Mouse (Mus musculus): ENCODE results near the gene Echdc3. TPM values are rescaled to one million over a fixed set of nuclear protein-coding genes. Genes with fewer than 3 reads are reported as not detected.

Gene Echdc3
- polyA plus RNA-seq, 1 experiment from 2014 or later = 8.1 TPM

Other genes starting within 250 kb of the Echdc3 start
- gene Proser2, start 82.8 kb downstream of the Echdc3 start, polyA plus RNA-seq (2014; fragmentation: Nextera tagmentation; extraction: Ambion mirVana) = 17.6 and 17.7 TPM in 2 replicates
- 12.9 and 14.4 TPM in 2 replicates for gene Usp6nl, start 109.6 kb upstream of the Echdc3 start, polyA plus RNA-seq (2014; fragmentation: Nextera tagmentation; extraction: Ambion mirVana)

All from stomach, embryonic 14.5 days (tissue).